Mouse (Mus musculus) forebrain, embryonic 10.5 days (tissue): Measurements from ENCODE around the gene Frrs1l. TPM values are rescaled to one million over a fixed set of nuclear protein-coding genes. Genes with fewer than 3 reads are reported as not detected.

ENCODE experiments used
- DNase-seq: peaks from one replicate; pipeline ENCODE4 v3.0.0-alpha.2; 2017; ENCODE audit warnings: low spot score; ENCODE audit errors: extremely low spot score
- H3K27ac ChIP-seq: fragments of 300-500 bp; sonication (generic); 2 replicates; pipeline ENCODE4 v1.5.1; 2016; ENCODE audit warnings: mild to moderate bottlenecking
- H3K27me3 ChIP-seq: fragments of 300-500 bp; sonication (generic); 2 replicates; pipeline ENCODE4 v1.6.1; 2016; ENCODE audit warnings: mild to moderate bottlenecking; ENCODE audit not compliant: poor library complexity, severe bottlenecking
- H3K36me3 ChIP-seq: fragments of 300-500 bp; sonication (generic); replicated peaks from 2 replicates; pipeline ENCODE4 v1.6.1; 2016; ENCODE audit warnings: mild to moderate bottlenecking, moderate library complexity
- H3K4me1 ChIP-seq: fragments of 300-500 bp; sonication (generic); 2 replicates; pipeline ENCODE4 v1.6.1; 2016
- H3K4me3 ChIP-seq: fragments of 300-500 bp; sonication (generic); 2 replicates; pipeline ENCODE4 v1.5.1; 2016; ENCODE audit warnings: mild to moderate bottlenecking, moderate library complexity
- H3K9me3 ChIP-seq: fragments of 300-500 bp; sonication (generic); 2 replicates; pipeline ENCODE4 v1.6.1; 2016; ENCODE audit warnings: mild to moderate bottlenecking, moderate library complexity
- WGBS: fragments of 180-500 bp; shearing (Covaris S2); methylation state at CpG from one replicate; pipeline ENCODE4 v1.1.7; 2016; 5-methylcytosine and 5-hydroxymethylcytosine counted together
- polyA plus RNA-seq: library from polyadenylated mRNA; unstranded; fragments of >200 nt; fragmentation: Nextera tagmentation; extraction: Ambion mirVana; gene quantifications from 2 replicates; pipeline ENCODE4 v1.2.1, GENCODE M21; 2016

The Frrs1l gene
- polyA plus RNA-seq, 1 experiment from 2014 or later: 1.4 TPM

- Histone ChIP-seq H3K4me3 (no peak overlapping the region), H3K4me1 (no peaks in the 10 kb centered on the region), H3K27ac (no peak overlapping the region), H3K36me3 (peaks cover 98% of the 10 kb centered on the region), H3K9me3 (no peaks in the 10 kb centered on the region), H3K27me3 (no peaks in the 10 kb centered on the region)
- 57% methylated on average over 7 of the region's 7 CpGs for WGBS
- DNase-seq: no peak
Measured at GRCm38 (mm10) chr4:56932096-56932495, 58.1 kb downstream of the Frrs1l start.

DNA sequence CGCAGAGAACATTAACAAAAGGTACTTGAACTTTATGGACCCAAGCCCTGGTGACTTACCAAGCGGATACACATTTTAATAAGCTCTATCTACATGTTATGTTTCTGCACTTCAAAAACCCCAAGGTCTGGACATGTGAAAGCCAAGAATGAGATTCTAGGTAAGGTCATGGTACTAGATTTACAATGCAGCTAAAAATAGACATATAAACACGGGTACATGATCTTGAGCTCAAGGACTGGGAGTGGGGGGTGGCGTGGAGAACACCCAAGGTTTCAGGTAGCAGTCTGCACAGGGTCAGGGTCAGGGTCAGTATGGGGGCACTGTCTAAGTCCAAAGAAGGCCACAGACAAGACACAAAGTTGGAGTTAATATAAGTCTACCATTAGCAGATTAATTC, 59.9 kb downstream of the Frrs1l start:
- no peak overlapping the region for H3K27ac ChIP-seq
- H3K36me3 ChIP-seq: peaks cover 98% of the 10 kb centered on the region
- H3K27me3 ChIP-seq: no peaks in the 10 kb centered on the region
- H3K4me3 ChIP-seq: no peak overlapping the region
- 89% methylated on average over 4 of the region's 4 CpGs for whole genome bisulfite sequencing
- DNase-seq: no peak
- H3K4me1 ChIP-seq: no peaks in the 10 kb centered on the region
- no peaks in the 10 kb centered on the region for H3K9me3 ChIP-seq

GRCm38 (mm10) chr4:56926971-56927370, 63.2 kb downstream of the Frrs1l start:
- Histone ChIP-seq H3K27me3 (no peaks in the 10 kb centered on the region), H3K4me3 (no peak overlapping the region), H3K9me3 (no peaks in the 10 kb centered on the region), H3K36me3 (peaks cover 98% of the 10 kb centered on the region), H3K27ac (no peak overlapping the region), H3K4me1 (no peaks in the 10 kb centered on the region)
- no peak for DNase-seq
- 90% methylated on average over 4 of the region's 4 CpGs for WGBS

DNA sequence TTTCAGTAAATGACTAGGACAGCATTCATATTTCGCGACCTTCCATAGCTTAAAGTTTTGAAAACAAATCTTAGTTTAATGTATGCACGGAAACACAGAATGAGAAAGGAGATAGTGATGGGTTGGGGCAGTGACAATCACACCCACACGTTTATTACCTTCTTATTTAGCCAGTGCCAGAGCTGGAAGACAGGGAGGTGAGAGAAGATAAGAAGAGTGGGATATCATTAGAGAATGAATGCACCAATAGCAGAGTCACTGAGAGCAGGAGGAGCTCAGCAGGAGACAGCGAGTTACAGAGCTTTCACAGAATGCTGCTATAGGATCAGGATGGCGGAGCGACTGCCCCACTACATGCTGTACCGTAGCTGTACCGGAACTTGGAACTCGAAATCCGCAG, 68.0 kb downstream of the Frrs1l start:
- Histone ChIP-seq H3K27me3 (no peaks in the 10 kb centered on the region), H3K4me3 (no peak overlapping the region), H3K27ac (no peak overlapping the region), H3K9me3 (no peaks in the 10 kb centered on the region), H3K4me1 (no peaks in the 10 kb centered on the region), H3K36me3 (peaks cover 89% of the 10 kb centered on the region)
- WGBS: 94% methylated on average over 11 of the region's 11 CpGs
- no peak for DNase-seq

- Histone ChIP-seq H3K36me3 (peaks cover 88% of the 10 kb centered on the region), H3K9me3 (no peaks in the 10 kb centered on the region), H3K27me3 (no peaks in the 10 kb centered on the region), H3K4me3 (no peak overlapping the region), H3K27ac (no peak overlapping the region), H3K4me1 (no peaks in the 10 kb centered on the region)
- WGBS: 94% methylated on average over 15 of the region's 15 CpGs
- DNase-seq: no peak
Measured at GRCm38 (mm10) chr4:56915732-56916325, 74.4 kb downstream of the Frrs1l start.

DNA sequence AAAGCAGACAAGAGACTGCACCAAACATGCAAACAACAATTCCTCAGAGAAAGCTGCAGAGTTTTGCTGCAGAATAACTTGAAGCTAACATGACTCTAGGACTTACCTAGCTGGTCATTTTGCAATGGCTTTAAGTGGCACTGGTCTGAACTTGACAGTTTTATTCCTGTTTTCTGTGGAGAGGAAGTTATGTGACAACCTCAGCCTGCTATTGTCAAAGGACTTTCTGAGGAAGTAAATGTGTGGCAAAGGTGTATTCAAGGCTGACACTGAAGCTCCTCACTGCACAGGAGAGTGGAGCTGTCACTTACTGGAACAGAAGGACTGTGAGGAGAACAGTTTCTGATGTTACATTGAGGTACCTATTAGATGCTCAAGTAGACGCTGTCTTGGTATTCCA, 75.4 kb downstream of the Frrs1l start:
- DNase-seq: no peak
- Histone ChIP-seq H3K4me3 (no peak overlapping the region), H3K4me1 (no peaks in the 10 kb centered on the region), H3K9me3 (no peaks in the 10 kb centered on the region), H3K27ac (no peak overlapping the region), H3K36me3 (peaks cover 90% of the 10 kb centered on the region), H3K27me3 (no peaks in the 10 kb centered on the region)
- WGBS: 96% methylated on average over 1 of the region's 1 CpGs

DNA sequence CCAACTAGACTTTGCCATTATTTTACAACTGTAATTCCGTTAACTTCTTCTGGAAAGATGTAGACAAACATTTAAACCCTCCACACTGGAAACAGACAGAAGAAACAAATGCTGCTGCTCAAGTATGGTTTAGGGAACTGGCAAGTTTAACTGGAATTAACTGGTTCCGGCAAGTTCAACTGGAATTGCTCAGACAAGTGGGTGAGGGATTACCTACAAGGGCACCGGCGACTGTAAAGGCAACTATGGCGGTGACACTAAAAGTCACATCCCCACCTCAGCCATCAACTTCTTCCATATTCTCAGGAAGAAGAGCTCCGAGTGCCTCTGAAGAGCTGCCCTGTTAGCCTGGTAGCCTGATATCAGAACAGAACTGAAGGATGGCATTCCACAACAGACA, 75.9 kb downstream of the Frrs1l start:
- Histone ChIP-seq H3K4me3 (no peak overlapping the region), H3K27ac (no peak overlapping the region), H3K27me3 (no peaks in the 10 kb centered on the region), H3K4me1 (no peaks in the 10 kb centered on the region), H3K9me3 (no peaks in the 10 kb centered on the region), H3K36me3 (peaks cover 92% of the 10 kb centered on the region)
- no peak for DNase-seq
- 91% methylated on average over 6 of the region's 6 CpGs for WGBS

DNA sequence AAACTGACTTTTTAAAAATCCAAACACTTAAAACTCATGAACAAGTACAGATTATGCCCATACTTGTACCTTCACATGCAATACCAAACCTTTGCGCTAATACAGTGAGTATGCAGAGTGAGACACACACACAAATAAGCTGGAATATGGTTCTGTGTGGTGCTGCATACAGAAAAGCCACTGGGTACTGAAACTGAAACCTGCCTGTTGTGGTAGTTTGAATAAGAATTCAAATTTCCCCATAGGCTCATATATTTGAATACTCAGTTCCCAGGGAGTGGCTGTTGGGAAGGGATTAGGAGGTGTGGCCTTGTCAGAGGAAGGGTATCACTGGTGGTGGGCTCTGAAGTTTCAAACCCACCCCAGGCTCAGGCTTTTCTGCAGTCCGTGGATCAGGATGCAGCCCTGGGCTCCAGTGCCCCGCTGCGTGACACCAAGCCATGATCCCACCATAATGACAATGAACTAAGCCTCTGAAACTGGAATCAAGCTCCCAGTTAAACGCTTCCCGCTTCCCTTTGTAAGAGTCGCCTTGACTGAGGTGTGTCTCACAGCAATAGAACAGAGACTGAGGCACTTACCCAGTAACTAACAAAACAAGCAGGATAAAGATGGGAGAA, 77.7 kb downstream of the Frrs1l start:
- H3K36me3 ChIP-seq: peaks cover 92% of the 10 kb centered on the region
- no peak for DNase-seq
- H3K9me3 ChIP-seq: no peaks in the 10 kb centered on the region
- H3K4me1 ChIP-seq: no peaks in the 10 kb centered on the region
- WGBS: 93% methylated on average over 7 of the region's 7 CpGs
- H3K27me3 ChIP-seq: no peaks in the 10 kb centered on the region
- no peak overlapping the region for H3K27ac ChIP-seq
- no peak overlapping the region for H3K4me3 ChIP-seq

- peaks cover 90% of the 10 kb centered on the region for H3K36me3 ChIP-seq
Measured at GRCm38 (mm10) chr4:56909568-56909967, 80.6 kb downstream of the Frrs1l start.

DNA sequence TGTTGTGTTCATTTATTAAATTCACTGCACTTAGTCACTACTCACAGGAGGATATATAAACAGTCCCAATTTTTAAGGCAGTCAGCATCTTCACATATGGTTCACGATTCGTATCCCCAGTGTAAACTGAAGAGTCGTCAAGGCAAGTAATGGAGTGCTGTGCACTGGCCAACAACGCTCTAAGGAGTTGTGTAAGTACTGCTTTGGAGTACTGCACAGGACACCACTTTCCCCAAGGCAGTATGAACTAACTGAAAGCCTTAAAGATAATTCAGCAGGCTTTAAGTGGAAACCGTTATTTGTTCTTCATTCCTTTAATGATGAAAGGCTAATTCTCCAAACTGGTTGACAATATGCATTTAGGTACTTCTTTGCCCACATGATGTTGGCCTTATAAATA, 82.5 kb downstream of the Frrs1l start:
- DNase-seq: no peak
- no peak overlapping the region for H3K4me3 ChIP-seq
- H3K36me3 ChIP-seq: peaks cover 91% of the 10 kb centered on the region
- no peaks in the 10 kb centered on the region for H3K4me1 ChIP-seq
- H3K27me3 ChIP-seq: no peaks in the 10 kb centered on the region
- H3K9me3 ChIP-seq: no peaks in the 10 kb centered on the region
- 93% methylated on average over 5 of the region's 5 CpGs for WGBS
- no peak overlapping the region for H3K27ac ChIP-seq

More at GRCm38 (mm10) chr4:56909568-56909967, 80.6 kb downstream of the Frrs1l start:
- H3K4me3 ChIP-seq: no peak overlapping the region
- H3K27me3 ChIP-seq: no peaks in the 10 kb centered on the region
- no peaks in the 10 kb centered on the region for H3K9me3 ChIP-seq
- no peaks in the 10 kb centered on the region for H3K4me1 ChIP-seq
- no peak for DNase-seq
- WGBS: 81% methylated on average over 3 of the region's 3 CpGs
- H3K27ac ChIP-seq: no peak overlapping the region

Other genes starting within 250 kb of the Frrs1l start
- gene Actl7b, start 248.9 kb downstream of the Frrs1l start, polyA plus RNA-seq: 0.14 TPM in 1 of 2 replicates, not detected in the other
- not detected in 2 replicates for gene Actl7a, start 247.0 kb downstream of the Frrs1l start, polyA plus RNA-seq
- gene Elp1, start 188.1 kb downstream of the Frrs1l start, polyA plus RNA-seq: 94.5 and 96.6 TPM in 2 replicates
- 25.9 and 27.7 TPM in 2 replicates for gene Fam206a, start 188.0 kb downstream of the Frrs1l start, polyA plus RNA-seq
- gene Ctnnal1, start 125.2 kb downstream of the Frrs1l start, polyA plus RNA-seq: 40.5 and 41.1 TPM in 2 replicates
- 11.1 and 13.2 TPM in 2 replicates for gene Tmem245, start 43.0 kb downstream of the Frrs1l start, polyA plus RNA-seq
- gene Epb41l4b, start 153.0 kb upstream of the Frrs1l start, polyA plus RNA-seq: 0.37 and 0.38 TPM in 2 replicates